Mouse (Mus musculus) hindbrain, postnatal 0 days (tissue): ENCODE measurements around the gene Dek. TPM values are rescaled to one million over a fixed set of nuclear protein-coding genes. Genes with fewer than 3 reads are reported as not detected.

ENCODE experiments used
- ATAC-seq: fragments of 200-750 bp; cut with Nextera tagmentation; 2 replicates; pipeline ENCODE4 v1.8.0; 2017; ENCODE audit warnings: mild to moderate bottlenecking, moderate TSS enrichment, moderate library complexity
- DNase-seq: peaks from one replicate; pipeline ENCODE4 v3.0.0-alpha.2; 2015; ENCODE audit warnings: low spot score
- H3K27ac ChIP-seq: fragments of 300-500 bp; sonication (generic); 2 replicates; pipeline ENCODE4 v1.5.1; 2014; ENCODE audit warnings: mild to moderate bottlenecking
- H3K27me3 ChIP-seq: fragments of 300-500 bp; sonication (generic); 2 replicates; pipeline ENCODE4 v1.6.1; 2014; ENCODE audit warnings: low read length, mixed read lengths; ENCODE audit not compliant: insufficient read depth
- H3K36me3 ChIP-seq: fragments of 300-500 bp; sonication (generic); 2 replicates; pipeline ENCODE4 v1.6.1; 2014; ENCODE audit warnings: low read length, mixed read lengths; ENCODE audit not compliant: insufficient read depth
- H3K4me1 ChIP-seq: fragments of 300-500 bp; sonication (generic); 2 replicates; pipeline ENCODE4 v1.6.1; 2014; ENCODE audit warnings: antibody characterized with exemption, low read length, mixed read lengths; ENCODE audit not compliant: insufficient read depth
- H3K4me2 ChIP-seq: fragments of 300-500 bp; sonication (generic); 2 replicates; pipeline ENCODE4 v1.6.1; 2014; ENCODE audit warnings: low read depth, mild to moderate bottlenecking, low read length, moderate library complexity, mixed read lengths
- H3K4me3 ChIP-seq: fragments of 300-500 bp; sonication (generic); 2 replicates; pipeline ENCODE4 v1.5.1; 2014; ENCODE audit warnings: low read length
- H3K9ac ChIP-seq: fragments of 300-500 bp; sonication (generic); replicated peaks from 2 replicates; pipeline ENCODE4 v1.6.1; 2014; ENCODE audit warnings: mild to moderate bottlenecking, low read length, moderate library complexity, mixed read lengths
- H3K9me3 ChIP-seq: fragments of 300-500 bp; sonication (generic); 2 replicates; pipeline ENCODE4 v1.6.1; 2016; ENCODE audit warnings: low read length, mixed read lengths
- CTCF ChIP-seq: IDR thresholded peaks from 2 replicates; pipeline ENCODE4 v1.5.1; 2016; ENCODE audit warnings: antibody characterized with exemption, control low read depth, low read depth
- WGBS: fragments of 180-500 bp; shearing (Covaris S2); extraction: QIAGEN DNeasy Blood & Tissue Kit; methylation state at CpG from one replicate; pipeline ENCODE4 v1.1.7; 2014; 5-methylcytosine and 5-hydroxymethylcytosine counted together
- polyA plus RNA-seq: library from polyadenylated mRNA; unstranded; fragments of >200 nt; fragmentation: Nextera tagmentation; extraction: Ambion mirVana; gene quantifications from 2 replicates; pipeline ENCODE4 v1.2.1, GENCODE M21; 2015
- total RNA-seq: library from RNA; depleted of rRNA; stranded (reverse); fragments of >200 nt; gene quantifications from 2 replicates; pipeline ENCODE4 v1.2.3, GENCODE M21; 2014

Gene Dek
- total and polyA plus RNA-seq, 2 experiments from 2014 or later = 42.2 to 131 TPM

DNA sequence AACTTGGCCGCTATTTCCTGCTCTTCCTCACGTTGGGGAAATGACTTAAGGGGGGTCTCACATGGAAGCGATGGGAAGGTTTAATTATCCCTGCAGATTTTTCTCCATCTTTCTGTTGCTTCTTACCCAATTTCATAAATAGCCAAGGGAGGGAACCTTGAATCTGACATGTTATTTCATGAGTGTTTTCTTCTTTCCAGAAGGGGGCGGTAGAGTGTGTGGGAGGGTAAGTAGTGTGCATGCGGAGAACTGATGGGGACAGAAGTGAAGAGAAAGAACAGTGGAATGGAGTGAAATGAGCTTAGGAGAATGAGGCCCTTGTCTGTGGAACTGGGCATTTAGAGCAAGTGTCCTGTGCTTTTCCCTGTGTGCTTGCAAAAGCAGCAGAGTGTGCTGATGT is 27.2 kb downstream of the Dek start:
- Histone ChIP-seq H3K9me3 (no peaks in the 10 kb centered on the region), H3K36me3 (peaks cover 44% of the 10 kb centered on the region; the same call in 1 of the 2 replicates), H3K27me3 (no peaks in the 10 kb centered on the region), H3K4me3 (no peak overlapping the region), H3K4me2 (no peak overlapping the region), H3K4me1 (no peaks in the 10 kb centered on the region), H3K9ac (no peak overlapping the region), H3K27ac (no peak overlapping the region)
- ATAC-seq (no peak), DNase-seq (peak; percentile 6)
- 68% methylated on average over 5 of the region's 5 CpGs for WGBS
- peak; percentile 45 for TF ChIP-seq CTCF

DNA sequence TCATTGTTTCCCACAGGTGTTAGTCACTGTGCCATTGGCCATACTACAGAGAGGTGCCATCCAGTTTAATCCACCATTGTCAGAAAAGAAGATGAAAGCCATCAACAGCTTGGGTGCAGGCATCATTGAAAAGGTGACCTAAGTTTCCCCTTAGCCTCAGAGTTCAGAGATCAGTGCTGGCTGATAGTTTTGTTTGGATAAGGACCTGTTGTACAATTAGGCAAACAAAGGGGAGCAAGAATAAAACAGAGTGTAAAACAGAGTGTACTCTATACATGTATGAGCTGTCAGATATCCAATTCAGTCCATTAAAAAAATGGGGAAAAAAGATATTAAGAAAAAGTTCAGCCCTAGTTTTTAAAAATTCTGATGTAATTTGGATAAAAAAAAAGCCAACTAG is 28.6 kb downstream of the Dek start:
- H3K4me3 ChIP-seq = no peak overlapping the region
- H3K9ac ChIP-seq = no peak overlapping the region
- peaks cover 47% of the 10 kb centered on the region; the same call in 1 of the 2 replicates for H3K36me3 ChIP-seq
- ATAC-seq = no peak
- H3K4me2 ChIP-seq = no peak overlapping the region
- no peak overlapping the region for H3K27ac ChIP-seq
- H3K27me3 ChIP-seq = no peaks in the 10 kb centered on the region
- H3K9me3 ChIP-seq = no peaks in the 10 kb centered on the region
- no peak for TF ChIP-seq CTCF
- H3K4me1 ChIP-seq = no peaks in the 10 kb centered on the region
- no peak for DNase-seq

DNA sequence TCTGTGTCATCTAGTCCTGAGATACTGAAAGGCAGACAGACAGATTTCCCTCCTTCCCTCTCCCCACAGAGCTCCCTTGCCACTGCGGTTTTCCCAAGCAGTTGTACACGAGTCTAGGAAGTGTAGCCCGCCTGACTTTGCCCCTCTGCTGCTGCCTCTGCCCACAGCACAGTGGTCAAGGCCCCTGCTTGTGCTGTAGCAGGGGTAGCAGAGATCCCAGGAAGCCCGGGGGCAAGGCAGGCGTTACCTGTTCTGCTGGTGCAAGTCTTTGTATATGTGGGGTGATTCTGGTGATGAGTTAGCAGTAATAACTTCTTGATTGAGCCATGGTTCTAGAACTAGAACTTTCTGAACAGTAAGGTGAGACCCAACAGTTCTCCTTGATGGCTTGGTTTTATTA is 29.8 kb downstream of the Dek start:
- no peak for DNase-seq
- Histone ChIP-seq H3K27ac (no peak overlapping the region), H3K4me1 (no peaks in the 10 kb centered on the region), H3K4me2 (no peak overlapping the region), H3K27me3 (no peaks in the 10 kb centered on the region), H3K4me3 (no peak overlapping the region), H3K9ac (no peak overlapping the region), H3K36me3 (peaks cover 55% of the 10 kb centered on the region; the same call in 1 of the 2 replicates), H3K9me3 (no peaks in the 10 kb centered on the region)
- WGBS = 90% methylated on average over 5 of the region's 5 CpGs
- no peak for ATAC-seq
- no peak for TF ChIP-seq CTCF

DNA sequence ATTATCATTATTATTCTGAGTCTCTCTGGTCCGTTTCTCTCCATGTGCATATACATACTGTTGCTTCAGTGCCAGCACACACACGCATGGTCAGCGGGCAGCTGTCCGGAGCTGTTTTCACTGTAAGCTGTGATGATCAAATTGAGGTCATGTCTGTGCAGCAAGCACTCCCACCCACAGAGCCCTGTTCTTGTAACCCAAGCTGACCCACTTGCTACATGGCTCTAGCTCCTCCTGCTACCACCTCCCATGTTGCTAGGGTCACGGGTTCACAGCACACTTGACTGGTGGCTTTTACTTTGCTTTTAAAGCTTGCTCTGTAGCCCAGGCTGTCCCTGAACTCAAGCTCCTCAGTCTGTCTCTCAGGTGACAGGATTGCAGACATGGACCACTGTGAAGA is 33.5 kb downstream of the Dek start:
- ATAC-seq (no peak), DNase-seq (no peak)
- TF ChIP-seq CTCF = no peak
- Histone ChIP-seq H3K36me3 (peaks cover 44% of the 10 kb centered on the region; the same call in 1 of the 2 replicates), H3K4me2 (no peak overlapping the region), H3K4me3 (no peak overlapping the region), H3K4me1 (no peaks in the 10 kb centered on the region), H3K9me3 (no peaks in the 10 kb centered on the region), H3K27ac (no peak overlapping the region), H3K27me3 (no peaks in the 10 kb centered on the region), H3K9ac (no peak overlapping the region)
- WGBS = 91% methylated on average over 5 of the region's 5 CpGs

DNA sequence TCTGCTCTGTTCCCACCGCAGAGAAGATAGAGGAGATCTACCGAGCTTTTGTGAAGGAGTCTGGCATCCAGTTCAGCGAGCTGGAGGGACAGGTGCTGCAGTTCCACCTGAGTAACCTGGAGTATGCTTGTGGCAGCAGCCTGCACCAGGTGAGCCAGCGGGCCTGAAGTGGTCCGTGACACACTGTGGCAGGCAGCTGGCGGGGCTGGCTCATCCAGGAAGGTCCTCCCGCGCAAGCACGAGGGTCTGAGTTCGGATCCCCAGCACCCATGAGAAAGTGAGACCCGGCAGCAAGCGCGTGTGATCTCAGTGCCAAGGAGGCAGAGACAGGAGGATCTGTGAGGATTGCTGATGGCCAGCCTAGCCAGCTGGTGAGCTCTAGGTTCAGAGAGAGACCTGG is 34.1 kb downstream of the Dek start:
- WGBS = 94% methylated on average over 13 of the region's 13 CpGs
- no peak overlapping the region for H3K9ac ChIP-seq
- ATAC-seq (no peak), DNase-seq (no peak)
- H3K9me3 ChIP-seq = no peaks in the 10 kb centered on the region
- TF ChIP-seq CTCF = no peak
- no peak overlapping the region for H3K4me2 ChIP-seq
- no peak overlapping the region for H3K4me3 ChIP-seq
- no peaks in the 10 kb centered on the region for H3K27me3 ChIP-seq
- H3K36me3 ChIP-seq = peaks cover 50% of the 10 kb centered on the region; the same call in 1 of the 2 replicates
- H3K4me1 ChIP-seq = no peaks in the 10 kb centered on the region
- no peak overlapping the region for H3K27ac ChIP-seq

DNA sequence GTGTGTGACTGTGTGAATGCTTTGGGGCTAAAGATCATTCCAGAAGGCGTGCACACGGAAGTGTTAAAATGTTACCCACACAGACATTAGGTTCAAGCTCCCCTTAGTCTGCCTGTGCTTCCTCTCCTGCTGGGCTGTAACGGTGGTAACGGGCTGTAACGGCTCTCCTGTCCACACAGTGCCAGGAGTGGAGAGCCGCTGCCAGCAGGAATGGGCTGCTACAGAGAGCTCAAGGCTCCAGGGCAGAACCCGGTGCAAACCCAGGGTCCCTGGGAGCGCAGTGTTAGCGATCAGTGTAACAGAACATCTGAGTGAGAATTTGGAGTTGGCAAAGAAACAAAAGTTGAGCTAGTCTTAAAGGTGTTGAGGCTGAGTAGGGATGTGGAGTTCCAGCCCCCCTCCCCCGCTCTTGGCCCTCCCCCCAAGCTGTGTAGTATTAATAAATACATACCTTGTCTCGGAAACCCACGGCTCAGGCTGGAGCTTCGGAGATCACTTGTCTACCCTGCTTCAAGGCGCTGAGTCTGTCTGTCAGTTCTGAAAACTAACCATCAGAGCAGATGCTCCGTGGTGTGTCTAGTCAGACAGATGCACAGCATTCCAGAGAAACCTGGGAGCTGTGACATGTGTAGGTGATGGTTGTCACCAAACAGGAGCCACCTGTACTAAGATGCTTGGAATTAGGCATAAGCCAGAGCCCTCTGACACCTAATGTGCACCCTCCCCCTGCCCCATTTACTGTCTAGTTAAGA is 35.5 kb downstream of the Dek start:
- DNase-seq (no peak), ATAC-seq (no peak)
- H3K27ac ChIP-seq = no peak overlapping the region
- TF ChIP-seq CTCF = no peak
- no peak overlapping the region for H3K9ac ChIP-seq
- H3K27me3 ChIP-seq = no peaks in the 10 kb centered on the region
- H3K4me2 ChIP-seq = no peak overlapping the region
- WGBS = 71% methylated on average over 15 of the region's 15 CpGs
- H3K4me1 ChIP-seq = no peaks in the 10 kb centered on the region
- no peak overlapping the region for H3K4me3 ChIP-seq
- no peaks in the 10 kb centered on the region for H3K9me3 ChIP-seq
- H3K36me3 ChIP-seq = peaks cover 57% of the 10 kb centered on the region; the same call in 1 of the 2 replicates

DNA sequence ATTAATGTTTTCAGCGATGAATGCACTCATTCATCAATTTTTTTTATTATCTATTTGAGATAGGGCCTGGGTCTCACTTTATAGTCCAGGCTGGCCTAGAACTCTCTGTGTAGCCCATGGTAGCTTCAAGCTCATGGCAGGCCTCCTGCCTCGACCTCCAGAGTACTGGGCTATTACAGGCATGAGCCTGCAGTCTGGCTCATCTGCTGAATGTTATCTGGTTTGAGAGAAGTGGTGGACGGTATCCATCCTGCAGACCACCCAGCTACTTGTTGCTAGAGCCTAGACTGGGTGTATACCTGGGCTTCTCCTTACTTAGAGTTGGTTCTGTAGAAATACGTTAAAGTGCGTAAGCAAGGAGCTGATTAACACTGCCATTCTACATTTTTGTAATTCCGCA is 39.0 kb downstream of the Dek start:
- no peaks in the 10 kb centered on the region for H3K27me3 ChIP-seq
- no peak overlapping the region for H3K9ac ChIP-seq
- no peak overlapping the region for H3K27ac ChIP-seq
- no peak overlapping the region for H3K4me3 ChIP-seq
- no peaks in the 10 kb centered on the region for H3K9me3 ChIP-seq
- TF ChIP-seq CTCF = no peak
- no peak overlapping the region for H3K4me2 ChIP-seq
- ATAC-seq (no peak), DNase-seq (no peak)
- WGBS = 95% methylated on average over 6 of the region's 6 CpGs
- peaks cover 42% of the 10 kb centered on the region for H3K36me3 ChIP-seq
- no peaks in the 10 kb centered on the region for H3K4me1 ChIP-seq
